Mouse (Mus musculus): ENCODE results near the gene Pter.

Pter gene

DNA sequence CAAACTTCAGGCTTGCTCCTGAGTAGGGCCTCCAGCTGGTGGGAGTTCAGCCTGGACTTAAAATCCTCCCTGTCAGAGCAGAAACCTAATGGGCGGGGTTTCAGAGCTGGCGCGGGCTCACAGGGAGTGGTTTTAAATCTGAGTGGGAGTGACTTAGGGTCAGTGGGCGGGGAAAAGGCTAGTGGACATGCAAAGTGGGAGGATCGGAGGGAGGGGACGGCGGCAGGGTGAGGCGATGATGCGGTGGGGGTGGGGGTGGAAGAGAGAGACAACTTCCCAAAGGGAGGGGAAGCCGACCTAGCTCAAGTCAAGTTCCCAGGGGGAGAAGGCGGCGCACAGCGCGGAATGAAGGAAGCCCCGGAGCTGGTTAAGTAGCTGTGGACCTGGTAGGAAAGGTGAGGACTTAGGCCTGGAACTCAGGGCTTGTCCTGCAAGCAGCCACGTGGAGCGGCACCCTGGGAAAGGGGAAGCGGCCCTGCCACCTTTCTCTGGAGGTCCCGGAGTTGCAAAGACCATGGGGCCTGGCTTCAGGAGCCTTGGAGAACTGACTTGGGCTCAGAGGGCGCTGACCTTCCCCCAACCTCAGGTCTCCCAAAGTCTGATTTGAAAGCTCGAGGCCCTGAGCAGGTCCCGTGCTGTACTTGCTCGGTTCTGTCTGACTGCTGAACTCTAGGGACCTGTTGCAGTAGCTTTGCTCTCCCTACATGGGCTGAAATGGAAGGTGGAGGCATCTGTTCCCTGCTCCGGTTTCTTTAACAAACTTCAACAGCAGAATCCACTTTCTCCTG is at the start of gene Pter:
Gene Pter (plus strand): TSS at position 238 of the 788 bp plus-strand sequence.
- DNase-seq, result peak; percentile 62 to 79

DNA sequence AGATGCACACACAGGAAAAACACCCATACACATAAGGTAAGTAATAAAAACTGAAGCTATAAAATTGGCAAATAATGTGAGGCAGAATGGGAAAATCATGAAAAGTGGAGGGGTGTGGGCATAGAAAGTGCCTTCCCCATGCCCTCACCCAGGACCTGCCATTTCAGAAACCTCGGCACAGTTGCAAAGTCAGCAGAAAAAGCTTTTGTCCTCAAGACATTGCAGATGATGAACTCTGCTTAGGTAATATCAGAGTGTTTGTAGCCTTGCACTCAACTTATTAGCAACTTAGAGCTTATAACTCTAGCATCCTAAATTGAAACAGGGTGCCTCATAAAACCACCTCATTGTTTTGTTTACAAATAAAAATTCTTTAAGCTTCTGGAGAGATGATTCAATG is 49.6 kb upstream of the Pter start:
- no peak for DNase-seq

DNA sequence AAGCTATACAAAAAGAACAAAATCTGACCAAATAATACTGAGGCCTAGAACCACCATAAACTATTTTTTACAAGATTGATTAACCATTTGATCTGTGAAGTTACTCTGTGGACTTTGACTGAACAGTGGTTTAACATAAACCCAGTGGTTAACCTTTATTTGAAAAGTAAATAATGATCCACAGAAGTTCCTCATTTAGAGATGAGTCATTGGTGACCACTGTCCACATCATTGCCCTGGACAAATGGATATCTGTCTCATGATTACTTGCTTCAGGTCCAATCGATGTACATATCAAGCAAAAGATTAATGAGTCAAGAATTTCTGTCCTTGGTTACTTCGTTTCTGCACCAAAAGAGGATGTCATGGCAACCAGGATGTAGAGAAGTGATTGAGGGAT is 44.3 kb upstream of the Pter start:
- DNase-seq, result no peak

DNA sequence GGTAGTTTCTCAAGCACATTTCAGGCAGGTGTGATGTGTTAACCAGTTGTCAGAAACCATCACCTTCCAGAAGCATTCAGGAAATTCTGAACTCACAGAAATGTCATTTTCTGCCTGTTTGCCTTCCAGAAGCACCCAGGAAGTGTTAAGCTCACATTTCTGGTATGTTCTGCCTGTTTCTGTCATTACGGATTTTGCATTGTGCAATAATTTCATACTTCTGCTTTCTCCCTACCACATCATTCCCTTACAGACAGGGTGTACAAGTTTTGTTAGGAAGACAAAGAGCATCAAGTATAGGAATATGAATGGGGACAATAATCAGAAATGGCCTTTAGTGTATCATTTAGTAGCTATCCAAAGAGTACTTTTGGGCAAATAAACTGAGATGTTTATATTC is 42.8 kb upstream of the Pter start:
- no peak for DNase-seq

DNA sequence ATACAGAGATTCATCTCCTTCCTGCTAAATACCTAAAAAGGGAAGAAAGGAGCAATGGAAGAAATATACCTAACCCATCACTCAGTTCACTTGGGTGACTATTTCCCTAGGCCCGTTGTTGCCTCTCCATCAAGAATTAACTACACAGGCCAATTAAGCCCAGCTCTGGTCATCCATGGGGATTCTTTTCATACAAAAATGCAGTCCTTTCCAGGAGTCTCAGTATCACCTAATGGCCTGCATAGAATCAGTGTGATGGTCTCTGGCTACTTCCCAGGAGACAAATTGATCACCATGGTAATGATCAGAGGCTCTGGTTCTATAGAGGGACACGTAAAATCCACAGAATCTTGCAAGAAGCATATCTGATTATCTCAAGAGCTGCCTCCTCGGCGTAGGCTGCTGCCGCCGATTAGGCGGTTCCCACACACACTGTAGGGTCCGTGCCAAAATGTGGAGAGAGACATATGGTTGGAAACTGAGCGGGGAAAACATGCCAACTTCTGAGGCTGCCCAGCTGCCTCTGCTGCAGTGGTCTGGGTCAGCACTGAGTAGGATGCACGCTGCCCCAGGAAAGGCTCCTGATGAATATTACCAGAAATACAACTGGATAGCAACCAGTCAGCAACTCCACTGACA is 40.4 kb upstream of the Pter start:
- peak; percentile 90 to 91 for DNase-seq

DNA sequence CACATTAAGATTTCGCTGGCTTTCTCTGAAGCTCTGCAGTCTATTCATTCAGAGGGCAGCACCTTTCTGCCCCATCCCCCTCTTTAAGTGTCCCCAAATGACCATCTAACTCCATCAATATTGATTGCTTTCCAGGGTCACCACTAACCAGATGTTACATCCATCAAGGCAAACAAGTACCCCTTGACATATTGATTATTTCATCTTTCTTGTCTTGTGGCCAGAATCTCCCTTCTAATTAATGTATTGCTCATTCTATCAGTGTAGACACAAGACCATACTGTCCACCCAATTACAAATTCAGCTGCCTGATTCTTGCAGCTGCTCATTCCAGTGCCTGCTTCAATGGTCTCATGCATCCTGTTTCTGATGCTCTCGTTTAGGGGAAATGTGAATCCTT is 36.8 kb upstream of the Pter start:
- no peak for DNase-seq

DNA sequence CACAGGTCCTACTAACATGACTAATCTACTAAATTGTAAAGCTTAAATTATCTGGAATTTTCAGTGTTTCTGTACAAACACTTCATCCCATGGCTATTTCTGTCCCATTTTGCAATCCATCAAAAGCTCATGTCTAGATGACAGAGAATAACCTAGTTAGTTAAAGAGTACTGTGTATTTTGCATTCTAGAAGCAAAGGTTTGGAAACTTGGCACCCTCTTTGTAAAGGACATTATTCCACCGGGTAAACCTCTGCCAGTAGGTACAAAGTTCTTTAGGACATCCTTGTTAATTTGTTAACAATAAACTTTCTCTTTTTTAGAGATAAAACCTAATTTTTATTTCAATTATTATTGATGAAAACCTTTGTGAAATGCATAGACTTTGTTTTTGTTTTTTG is 18.1 kb upstream of the Pter start:
- no peak for DNase-seq

DNA sequence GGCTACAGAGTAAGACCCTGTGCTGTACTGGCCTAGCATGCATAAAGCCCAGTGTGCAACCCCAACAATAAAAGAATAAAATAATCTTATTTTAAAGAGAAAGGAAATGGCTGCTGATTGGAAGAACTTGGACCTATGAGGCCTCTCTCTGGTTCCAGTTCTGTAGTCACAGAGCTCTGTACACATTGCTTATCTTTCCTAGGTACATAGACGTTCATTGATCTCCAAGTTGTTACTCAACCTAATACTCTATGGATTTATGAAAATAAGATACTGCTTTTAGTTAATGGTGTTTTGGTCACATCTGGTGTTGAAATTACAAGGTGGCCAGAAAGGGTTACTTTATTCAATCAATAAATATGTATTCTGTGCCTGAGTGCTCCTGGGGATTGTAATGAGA is 1.8 kb downstream of the Pter start:
- no peak for DNase-seq

DNA sequence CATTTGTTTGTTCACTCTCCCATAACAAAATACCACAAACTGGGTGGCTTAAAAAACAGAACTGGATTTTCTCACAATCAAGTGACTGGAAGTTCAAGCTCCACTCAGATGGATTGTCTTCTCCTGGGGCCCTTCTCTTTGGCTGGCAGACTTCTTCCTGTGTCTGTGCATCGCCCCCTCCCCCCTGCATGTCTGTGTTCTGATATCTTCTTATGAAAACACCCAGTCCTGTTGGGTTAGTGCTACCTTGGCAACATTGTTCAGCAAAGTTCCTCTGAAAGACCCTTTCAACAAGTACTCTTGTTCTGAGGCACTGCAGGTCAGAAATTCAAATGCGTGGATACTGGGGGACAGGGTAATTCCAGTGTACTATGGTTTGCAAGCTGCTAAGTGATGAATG is 6.5 kb downstream of the Pter start:
- no peak for DNase-seq

DNA sequence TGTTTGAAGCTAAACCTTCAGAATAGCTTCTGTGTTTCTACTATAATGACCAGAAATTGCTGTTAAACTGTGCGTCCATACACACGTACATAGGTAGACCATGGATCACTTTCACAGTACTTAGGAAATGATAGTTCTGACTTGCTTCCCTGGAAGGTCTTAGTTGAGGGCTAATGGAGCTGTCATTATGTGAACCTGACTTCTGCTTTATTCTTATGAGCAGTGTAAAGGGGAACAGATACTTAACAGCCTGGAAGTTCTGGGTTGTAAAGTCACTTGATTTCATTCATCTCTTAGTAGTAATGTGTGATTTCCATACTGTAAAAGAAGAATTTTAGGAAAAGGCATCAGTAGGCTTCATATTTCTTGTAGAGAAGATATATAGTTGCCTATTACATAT is 10.1 kb downstream of the Pter start:
- DNase-seq, result no peak

DNA sequence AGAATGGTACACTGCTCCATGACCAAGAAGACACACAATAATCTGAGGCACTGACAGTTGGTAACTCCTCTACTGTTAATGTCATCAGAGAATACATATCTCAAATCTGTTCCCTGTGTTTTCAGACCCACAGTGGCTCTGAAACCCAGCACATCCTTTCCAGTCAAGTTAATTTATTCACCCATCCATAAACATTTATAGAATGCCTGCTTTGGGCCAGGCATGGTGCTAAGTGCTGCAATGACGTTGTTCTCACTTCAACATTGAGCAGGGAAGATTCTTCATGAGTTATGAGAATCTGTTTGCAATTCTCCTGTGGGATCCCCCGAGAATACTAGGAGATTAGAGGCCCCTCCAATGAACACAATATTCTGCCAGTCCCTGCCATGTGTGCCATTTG is 11.4 kb downstream of the Pter start:
- DNase-seq, result no peak

DNA sequence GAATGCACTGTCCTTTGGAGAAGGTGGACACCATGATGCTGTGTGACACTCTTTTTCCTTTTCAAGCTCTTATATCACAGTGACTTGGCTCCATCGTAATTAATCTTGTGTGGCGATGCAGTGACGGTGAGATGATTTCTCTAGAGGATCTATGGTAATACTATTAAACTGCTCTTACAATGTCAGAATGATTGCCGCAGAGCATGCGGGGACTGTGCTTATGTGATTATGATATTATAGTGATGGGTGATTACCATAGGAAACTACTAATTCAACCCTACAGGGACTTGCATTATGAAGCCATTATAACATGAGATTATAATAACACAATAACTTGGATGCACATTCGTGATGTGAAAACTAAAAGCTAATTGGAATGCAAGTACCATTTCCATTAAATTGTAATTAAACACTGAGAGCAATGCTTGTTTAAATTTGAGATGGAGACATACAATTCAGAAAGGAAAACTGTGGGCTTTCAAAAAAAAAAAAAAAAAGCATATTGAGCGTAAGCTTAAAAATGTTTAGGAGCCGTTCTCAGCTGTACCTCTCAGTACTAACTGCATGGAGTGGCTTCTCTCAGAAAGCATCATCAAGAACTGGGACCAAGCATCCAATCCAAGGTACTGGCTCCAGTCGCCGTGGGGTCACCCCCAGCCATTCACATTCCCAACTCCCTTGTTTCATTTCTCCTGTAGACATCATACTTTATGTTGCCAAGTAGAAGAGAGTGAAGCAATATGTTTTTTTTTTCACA is 13.8 kb downstream of the Pter start:
- DNase-seq, result no peak

DNA sequence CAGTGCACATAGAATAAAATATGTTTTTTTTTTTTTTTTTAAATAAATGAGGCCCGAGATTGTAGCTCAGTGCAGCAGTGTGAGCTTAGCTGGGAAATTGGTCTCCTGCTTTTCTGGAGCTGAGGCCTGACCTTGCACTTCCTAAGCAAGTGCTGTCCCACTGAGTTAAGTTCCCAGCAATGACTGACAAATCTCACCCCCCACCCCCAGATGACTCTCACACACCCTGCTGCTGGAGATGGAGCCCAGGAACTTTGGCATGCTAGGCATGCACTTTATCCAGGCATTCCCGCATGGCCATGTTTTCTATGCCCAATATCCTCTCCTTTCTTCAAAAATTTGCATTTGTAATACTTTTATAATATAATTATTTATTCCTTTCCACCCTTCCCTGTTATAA is 14.8 kb downstream of the Pter start:
- no peak for DNase-seq

DNA sequence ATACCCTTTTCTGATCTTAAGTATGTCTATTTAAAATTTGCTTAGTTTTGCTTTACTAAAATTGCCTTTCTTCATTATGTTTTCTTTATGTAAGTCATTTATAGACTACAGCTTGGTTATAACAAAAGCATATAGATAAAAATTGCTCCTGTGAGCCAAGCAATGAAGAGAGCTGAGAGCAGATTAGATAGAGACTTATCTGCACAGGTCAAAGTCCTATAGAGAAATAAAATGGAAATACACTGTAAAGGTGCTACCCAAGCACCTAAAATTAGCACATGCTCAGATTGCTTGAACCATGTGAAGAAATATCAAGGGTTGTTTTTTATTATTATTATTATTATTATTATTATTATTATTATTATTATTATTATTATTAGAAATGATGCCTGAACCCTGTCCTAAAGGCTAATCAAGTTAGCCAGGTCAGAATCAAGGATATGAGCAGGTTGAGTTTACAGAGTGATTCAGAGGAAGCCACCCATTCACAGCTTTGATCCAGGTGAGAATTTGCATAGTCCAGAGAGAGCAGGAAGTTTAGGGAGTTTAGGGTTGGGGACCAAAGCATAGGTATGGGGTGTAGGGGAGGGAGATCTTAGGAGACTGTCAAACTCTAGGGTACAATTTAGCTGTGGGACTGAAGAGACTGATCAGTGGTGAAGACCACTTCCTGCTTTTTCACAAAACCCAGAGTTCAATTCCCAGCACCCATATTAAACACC is 33.0 kb downstream of the Pter start:
- DNase-seq, result no peak

DNA sequence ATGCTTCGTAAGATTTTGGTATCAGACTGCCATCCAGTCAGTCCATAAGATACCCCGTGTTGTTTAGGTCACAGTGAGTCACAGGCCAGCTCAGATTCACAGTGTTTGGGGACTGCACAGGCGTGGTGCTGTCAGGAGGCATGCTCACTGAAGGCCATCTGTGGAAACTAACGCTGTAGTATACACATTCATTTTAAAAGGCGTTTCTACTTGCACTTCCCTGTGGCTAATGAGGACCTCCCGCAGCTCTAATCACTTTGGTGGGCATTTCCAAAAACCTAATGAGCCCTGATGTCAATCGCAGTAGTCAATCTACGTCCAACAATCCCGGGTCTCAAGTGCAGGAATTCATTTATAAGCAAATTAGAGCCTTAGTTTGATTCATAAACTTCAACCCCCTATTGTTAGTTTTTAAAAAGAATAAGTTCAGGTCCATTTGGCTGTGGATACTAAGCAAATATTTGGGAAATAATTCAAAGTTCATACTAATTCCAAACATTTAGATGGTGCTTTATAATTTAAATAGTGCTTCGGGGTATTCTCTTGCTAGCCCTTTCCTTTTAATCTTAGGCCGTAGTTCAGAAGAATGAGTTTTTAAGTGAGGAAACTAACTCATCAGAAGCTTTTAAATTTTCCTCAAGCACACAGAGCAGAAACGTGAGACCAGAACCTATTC is 46.3 kb downstream of the Pter start:
- DNase-seq, result peak; percentile 6 to 10

DNA sequence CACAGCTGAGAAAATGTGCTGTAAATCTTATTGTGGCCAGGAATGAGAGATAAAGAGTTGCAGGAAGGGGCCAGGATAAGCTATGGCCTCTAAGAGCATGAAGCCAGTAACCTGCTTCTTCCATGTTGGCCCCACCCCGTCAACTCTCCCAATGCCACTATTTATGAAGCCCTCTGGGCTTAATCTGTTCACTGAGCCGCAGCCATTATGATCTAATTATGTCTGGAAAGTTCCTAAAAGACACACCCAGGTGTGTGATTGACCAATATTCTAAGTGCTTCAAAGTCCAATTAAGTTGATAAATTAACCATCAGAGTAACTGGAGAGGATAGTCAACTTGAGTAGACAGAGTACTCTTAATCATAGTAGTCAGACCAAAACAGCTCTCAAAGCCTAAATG is 49.9 kb downstream of the Pter start:
- DNase-seq, result no peak

DNA sequence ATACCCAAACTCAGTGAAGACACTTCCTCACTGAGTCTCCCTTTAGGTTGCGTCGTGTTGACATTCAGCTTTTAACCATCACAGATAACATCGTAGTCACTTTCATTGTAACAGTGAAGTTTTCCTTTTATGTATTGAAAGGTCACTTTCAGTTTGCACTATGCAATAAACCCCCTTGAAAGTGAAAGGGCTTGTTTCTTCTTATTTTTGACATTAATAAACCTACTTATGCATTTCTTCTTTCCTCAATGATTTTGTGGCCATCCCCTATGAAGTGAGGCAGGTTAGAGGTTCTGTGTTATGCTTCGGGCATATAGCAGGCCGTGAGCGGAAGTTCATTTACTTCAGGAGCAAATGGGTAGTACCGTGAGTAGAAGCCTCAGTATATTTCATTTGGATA is 53.5 kb downstream of the Pter start:
- no peak for DNase-seq

DNA sequence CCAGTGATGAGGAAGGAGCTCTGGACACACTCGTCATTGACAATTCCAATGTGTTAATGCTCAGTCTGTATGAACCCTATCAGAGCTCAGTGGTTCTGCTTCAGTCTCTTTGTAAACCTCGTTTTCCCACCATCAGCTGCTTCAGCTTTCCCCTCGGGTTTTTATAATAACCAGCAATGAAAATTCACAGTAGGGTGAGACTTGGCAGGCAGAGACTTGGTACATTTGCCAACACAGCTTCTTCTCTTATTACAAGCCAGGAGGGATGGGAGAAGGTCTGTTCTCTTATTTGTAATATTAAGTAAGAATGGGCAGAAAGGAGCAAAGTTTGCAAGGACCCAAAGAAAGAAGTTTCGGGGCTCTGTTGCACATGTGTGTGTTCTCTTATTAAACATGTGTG is 54.9 kb downstream of the Pter start:
- peak; percentile 56 to 67 for DNase-seq

DNA sequence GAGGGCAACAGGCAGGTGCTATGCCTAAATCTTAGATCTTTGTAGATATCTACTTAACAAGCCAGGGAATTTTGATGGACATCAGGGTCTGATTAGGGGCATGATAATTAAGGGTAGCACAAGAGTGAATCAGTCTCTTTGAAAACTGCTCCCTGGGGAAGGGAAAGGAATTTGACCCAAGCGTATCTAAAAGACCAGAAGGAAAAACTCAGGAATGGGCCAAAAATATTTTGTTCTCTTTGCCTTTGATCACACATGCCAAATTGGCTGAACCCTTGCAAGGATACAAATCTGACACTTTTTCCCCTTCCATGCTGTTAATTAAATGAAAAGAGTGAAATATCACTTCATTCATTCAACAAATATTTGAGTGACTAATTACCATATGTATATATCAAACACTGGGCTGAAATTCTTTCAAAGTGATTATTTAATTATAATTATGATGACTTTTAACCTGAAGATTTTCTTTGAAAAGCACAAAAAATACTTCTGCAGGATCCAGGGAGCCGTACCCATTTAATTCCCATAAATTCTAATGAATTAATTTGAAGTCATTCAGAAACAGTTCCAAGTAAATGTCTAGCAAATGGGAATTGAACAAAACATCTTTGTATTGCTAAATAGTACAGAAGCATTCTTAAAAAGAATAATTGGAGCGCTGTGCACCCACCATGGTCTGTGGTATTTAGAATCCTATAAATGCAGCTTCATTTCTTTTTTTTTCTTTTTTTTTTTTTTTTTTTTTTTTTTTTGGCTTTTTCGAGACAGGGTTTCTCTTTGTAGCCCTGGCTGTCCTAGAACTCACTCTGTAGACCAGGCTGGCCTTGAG is 61.3 kb downstream of the Pter start:
- no peak for DNase-seq

DNA sequence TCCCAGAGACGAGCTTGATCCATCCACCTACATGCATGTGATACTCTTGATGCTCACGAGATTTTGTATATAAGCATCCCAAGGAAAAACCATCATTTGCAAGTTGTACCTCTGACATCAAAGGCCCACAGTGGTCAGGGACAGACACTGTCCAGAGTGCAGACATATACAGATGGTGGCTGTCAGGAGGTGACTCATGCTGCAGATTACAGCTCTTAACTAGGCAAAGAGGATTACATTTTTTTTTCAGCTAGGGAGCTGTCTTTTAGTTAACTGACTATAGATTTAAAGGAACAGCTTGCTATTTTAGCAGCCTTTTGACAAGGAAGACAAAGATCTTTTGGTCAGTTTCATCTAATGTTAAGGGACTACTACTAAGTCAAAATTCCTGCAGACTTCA is 76.2 kb downstream of the Pter start:
- no peak for DNase-seq

DNA sequence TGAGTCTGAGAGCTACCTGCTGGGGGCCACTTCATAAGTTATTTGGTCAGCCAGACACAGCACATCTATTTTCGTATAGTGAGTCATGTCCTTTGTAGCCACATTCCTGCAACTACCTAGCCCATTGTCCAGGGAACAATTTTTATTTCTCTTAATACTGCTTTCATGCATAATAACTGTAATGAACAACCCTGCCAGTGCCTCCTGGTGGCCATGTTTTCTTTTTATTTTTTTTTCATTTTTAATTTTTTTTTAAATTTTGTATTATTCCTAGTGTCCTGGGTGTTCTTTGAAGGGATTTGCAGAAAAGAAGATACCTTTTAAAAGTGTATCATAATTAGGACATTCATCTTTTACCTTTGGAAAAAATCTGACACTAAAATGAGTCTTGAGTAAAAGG is 84.6 kb downstream of the Pter start:
- no peak for DNase-seq
